Mouse (Mus musculus): ENCODE measurements around the gene Rin3. TPM values are rescaled to one million over a fixed set of nuclear protein-coding genes. Genes with fewer than 3 reads are reported as not detected.

Rin3 gene
- total and polyA plus RNA-seq, 2 experiments from 2014 or later: 1.9 to 3.3 TPM

DNA sequence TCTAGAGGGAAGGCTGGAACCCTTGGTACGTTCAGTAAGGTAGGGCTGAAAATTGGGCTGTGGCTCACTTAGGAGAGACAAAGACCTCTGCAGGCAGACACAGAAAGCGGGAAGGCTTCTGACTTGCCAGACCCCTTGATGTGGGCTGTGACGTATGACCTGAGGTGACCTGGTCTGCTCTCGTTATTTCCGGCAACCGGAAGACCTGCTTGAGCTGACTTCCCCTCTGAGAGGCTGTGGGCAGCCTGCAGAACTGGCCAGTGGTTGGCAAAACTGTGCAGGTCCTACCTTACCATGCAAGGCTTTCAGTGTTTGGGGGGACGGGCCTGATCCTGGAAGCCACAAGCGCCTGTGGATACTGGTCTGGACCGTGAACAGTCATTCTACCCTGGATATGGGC, 19.5 kb downstream of the Rin3 start:
- Histone ChIP-seq H3K4me1 (ENCODE audit: insufficient read depth) (peaks cover 9% of the 10 kb centered on the region; the same call in 1 of the 2 replicates), H3K36me3 (ENCODE audit: insufficient read depth) (no peaks in the 10 kb centered on the region), H3K27me3 (ENCODE audit: insufficient read depth, low read length) (no peaks in the 10 kb centered on the region), H3K4me3 (ENCODE audit: low read depth, low read length) (no peak overlapping the region), H3K4me2 (ENCODE audit: low read depth) (no peak overlapping the region), H3K27ac (ENCODE audit: low read depth, low read length) (no peak overlapping the region), H3K9ac (no peak overlapping the region), H3K9me3 (ENCODE audit: low read length) (no peaks in the 10 kb centered on the region)
- ATAC-seq (no peak), DNase-seq (no peak)
- no peak for TF ChIP-seq CTCF (IDR thresholded peaks at IDR 0.05; ENCODE audit: low read depth)
- 86% methylated on average over 9 of the region's 9 CpGs for WGBS

DNA sequence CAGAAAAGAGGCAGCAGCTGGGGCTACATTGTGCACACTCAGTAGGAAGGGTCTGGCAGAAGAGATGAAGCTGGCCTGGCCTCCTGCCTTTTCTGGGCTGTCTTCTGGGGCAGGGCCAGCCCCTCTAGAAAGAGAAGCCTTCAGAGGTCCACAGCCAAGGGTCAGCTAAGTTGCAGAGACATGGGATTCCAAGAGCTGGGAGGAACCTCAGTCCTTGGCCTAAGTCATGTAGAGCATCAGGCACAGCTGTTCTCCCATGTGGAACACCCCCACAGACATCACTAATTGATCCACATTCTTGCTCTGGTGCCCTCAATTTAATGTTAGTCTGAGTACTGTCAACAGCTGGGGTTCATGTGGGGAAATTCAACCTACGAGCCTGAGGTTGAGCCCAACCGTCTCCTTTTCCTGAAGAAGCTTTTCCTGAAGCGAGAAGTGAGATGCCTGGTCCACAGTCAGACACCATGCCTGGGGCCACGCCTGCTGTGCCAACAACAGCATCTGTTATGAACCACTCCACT, 20.0 kb downstream of the Rin3 start:
- no peak overlapping the region for H3K27ac ChIP-seq (ENCODE audit: low read depth, low read length)
- no peaks in the 10 kb centered on the region for H3K9me3 ChIP-seq (ENCODE audit: low read length)
- H3K36me3 ChIP-seq (ENCODE audit: insufficient read depth): no peaks in the 10 kb centered on the region
- peaks cover 9% of the 10 kb centered on the region; the same call in 1 of the 2 replicates for H3K4me1 ChIP-seq (ENCODE audit: insufficient read depth)
- H3K9ac ChIP-seq: no peak overlapping the region
- TF ChIP-seq CTCF (IDR thresholded peaks at IDR 0.05; ENCODE audit: low read depth): no peak
- H3K4me3 ChIP-seq (ENCODE audit: low read depth, low read length): no peak overlapping the region
- no peak overlapping the region for H3K4me2 ChIP-seq (ENCODE audit: low read depth)
- no peak for ATAC-seq
- no peaks in the 10 kb centered on the region for H3K27me3 ChIP-seq (ENCODE audit: insufficient read depth, low read length)
- WGBS: 80% methylated on average over 4 of the region's 4 CpGs
- DNase-seq: no peak

DNA sequence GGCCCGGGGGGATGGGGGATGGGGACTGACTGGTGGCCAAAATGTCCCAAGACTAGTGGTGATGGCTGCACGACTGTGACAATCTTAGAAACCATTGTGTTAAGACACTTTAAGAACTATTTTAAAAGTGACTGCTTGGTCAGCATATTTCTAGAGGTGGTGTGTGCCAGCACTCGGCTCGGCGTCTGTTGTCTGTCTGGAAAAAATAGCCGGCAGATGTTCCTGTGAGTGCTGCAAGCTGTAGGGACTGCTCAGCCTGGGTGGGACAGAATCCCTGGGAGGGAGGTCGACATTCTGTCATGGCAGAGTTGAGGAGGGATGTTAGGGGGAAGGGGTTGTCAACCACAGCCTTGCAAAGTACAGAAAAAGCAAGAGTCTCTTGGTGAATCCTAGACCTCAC, 21.0 kb downstream of the Rin3 start:
- Histone ChIP-seq H3K27ac (ENCODE audit: low read depth, low read length) (no peak overlapping the region), H3K9me3 (ENCODE audit: low read length) (no peaks in the 10 kb centered on the region), H3K4me3 (ENCODE audit: low read depth, low read length) (no peak overlapping the region), H3K36me3 (ENCODE audit: insufficient read depth) (no peaks in the 10 kb centered on the region), H3K27me3 (ENCODE audit: insufficient read depth, low read length) (no peaks in the 10 kb centered on the region), H3K4me2 (ENCODE audit: low read depth) (no peak overlapping the region), H3K4me1 (ENCODE audit: insufficient read depth) (peaks cover 9% of the 10 kb centered on the region; the same call in 1 of the 2 replicates), H3K9ac (no peak overlapping the region)
- ATAC-seq (peak; percentile 40), DNase-seq (no peak)
- 36% methylated on average over 7 of the region's 7 CpGs for WGBS
- no peak for TF ChIP-seq CTCF (IDR thresholded peaks at IDR 0.05; ENCODE audit: low read depth)

DNA sequence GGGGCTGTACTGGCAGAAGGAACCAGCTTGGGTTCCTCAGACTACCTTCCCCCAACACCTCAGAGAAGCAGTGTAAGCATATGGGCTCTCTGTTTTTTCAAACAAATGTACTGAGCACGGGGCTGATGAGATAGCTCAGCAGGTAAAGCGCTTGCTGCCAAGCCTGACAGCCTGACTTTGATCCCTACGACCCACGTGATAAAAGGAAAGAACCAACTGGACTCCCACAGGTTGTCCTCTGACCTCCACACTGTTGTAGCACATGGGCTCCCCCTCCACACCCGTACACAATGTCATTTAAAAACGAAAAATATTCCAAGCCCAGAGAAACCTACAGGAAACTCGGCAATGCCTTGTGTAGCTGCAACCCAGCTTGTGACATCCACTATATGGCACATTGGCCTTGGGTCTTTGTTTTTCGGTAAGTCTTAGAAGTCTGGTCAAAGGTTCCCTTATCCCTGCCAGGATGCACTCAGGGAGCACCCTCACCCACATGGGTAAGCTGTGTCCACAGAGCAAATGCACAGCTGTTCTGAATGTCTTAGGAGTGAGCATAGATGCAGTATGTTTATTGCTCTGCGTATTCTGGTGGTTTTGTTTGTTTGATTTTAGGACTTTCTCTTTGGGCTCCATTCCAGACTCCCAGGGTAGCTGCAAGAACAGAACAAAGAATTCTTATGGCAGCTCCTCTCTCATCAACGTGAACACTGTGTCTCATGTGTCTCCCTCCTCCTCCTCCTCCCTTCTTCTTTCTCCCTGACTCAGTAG, 22.4 kb downstream of the Rin3 start:
- 60% methylated on average over 10 of the region's 10 CpGs for whole genome bisulfite sequencing

DNA sequence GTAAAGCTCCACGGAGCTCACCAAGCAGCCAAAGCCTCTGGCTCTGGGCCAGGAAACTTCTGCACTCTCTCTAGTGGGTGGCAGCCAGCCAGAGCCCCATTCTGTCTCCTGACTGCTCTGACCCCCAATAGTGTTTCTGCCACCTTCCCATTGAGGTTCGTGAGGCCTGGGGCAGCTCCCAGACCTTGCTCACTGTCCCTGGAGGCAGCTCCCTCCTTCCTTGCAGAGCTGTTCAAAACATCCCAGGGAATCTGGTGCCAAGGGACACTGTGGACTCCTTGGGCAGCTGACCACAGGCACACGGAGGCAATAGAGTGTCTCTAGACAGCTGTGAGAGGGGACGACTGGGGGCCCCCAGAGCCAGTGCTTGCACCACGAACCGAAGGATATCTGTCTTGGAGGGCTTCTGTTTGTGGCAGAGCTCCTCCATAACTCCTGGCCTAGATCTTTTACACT, 25.2 kb downstream of the Rin3 start:
- no peak for TF ChIP-seq CTCF (IDR thresholded peaks at IDR 0.05; ENCODE audit: low read depth)
- no peaks in the 10 kb centered on the region for H3K27me3 ChIP-seq (ENCODE audit: insufficient read depth, low read length)
- H3K4me3 ChIP-seq (ENCODE audit: low read depth, low read length): no peak overlapping the region
- WGBS: 42% methylated on average over 6 of the region's 6 CpGs
- H3K4me1 ChIP-seq (ENCODE audit: insufficient read depth): peaks cover 9% of the 10 kb centered on the region; the same call in 1 of the 2 replicates
- no peaks in the 10 kb centered on the region for H3K9me3 ChIP-seq (ENCODE audit: low read length)
- peak; percentile 58 for DNase-seq
- H3K4me2 ChIP-seq (ENCODE audit: low read depth): no peak overlapping the region
- no peak overlapping the region for H3K9ac ChIP-seq
- no peaks in the 10 kb centered on the region for H3K36me3 ChIP-seq (ENCODE audit: insufficient read depth)
- 0 out of 2 replicates have a peak overlapping the region, but pooled peaks have one; percentile 2 for H3K27ac ChIP-seq (ENCODE audit: low read depth, low read length)
- ATAC-seq: no peak; the same call in 1 of the 2 replicates

More for the DNA sequence above, 22.4 kb downstream of the Rin3 start:
- ATAC-seq (no peak), DNase-seq (no peak)
- Histone ChIP-seq H3K27me3 (ENCODE audit: insufficient read depth, low read length) (no peaks in the 10 kb centered on the region), H3K4me1 (ENCODE audit: insufficient read depth) (peaks cover 9% of the 10 kb centered on the region; the same call in 1 of the 2 replicates), H3K4me3 (ENCODE audit: low read depth, low read length) (no peak overlapping the region), H3K36me3 (ENCODE audit: insufficient read depth) (no peaks in the 10 kb centered on the region), H3K4me2 (ENCODE audit: low read depth) (no peak overlapping the region), H3K9me3 (ENCODE audit: low read length) (no peaks in the 10 kb centered on the region), H3K9ac (no peak overlapping the region), H3K27ac (ENCODE audit: low read depth, low read length) (peak overlapping the region; percentile 42; the same call in 1 of the 2 replicates)
- no peak for TF ChIP-seq CTCF (IDR thresholded peaks at IDR 0.05; ENCODE audit: low read depth)

DNA sequence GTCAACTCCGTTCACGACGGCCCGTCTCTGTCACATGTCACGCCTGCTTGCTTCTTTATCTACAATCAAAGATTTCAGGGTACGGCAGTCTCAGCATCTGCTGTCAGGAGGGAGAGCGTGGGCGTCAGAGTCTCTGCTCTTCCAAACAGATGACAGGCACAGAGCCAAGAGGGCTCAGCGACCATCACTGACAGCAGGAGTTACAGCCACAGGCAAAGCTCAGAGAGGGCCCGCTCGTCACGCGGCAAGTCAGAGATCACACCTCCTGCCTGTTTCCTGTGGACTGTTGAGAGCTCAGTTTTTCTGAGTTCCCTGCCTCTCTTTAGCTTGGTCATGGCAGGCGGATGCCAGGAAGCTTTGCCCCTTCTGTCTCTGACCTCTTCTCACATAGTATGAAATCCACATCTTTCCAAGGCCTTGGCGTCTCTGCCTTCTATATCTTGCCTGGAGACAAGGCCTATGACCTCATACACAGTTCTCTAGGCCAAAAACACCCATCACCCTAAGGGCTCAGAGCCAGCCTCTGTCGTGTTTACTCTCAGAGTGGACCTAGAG, 25.7 kb downstream of the Rin3 start:
- peak; percentile 64 for DNase-seq
- no peaks in the 10 kb centered on the region for H3K27me3 ChIP-seq (ENCODE audit: insufficient read depth, low read length)
- no peak for TF ChIP-seq CTCF (IDR thresholded peaks at IDR 0.05; ENCODE audit: low read depth)
- peaks cover 8% of the 10 kb centered on the region; the same call in 1 of the 2 replicates for H3K4me1 ChIP-seq (ENCODE audit: insufficient read depth)
- ATAC-seq: peak; percentile 71
- 30% methylated on average over 16 of the region's 16 CpGs for WGBS
- no peak overlapping the region for H3K4me2 ChIP-seq (ENCODE audit: low read depth)
- no peak overlapping the region for H3K4me3 ChIP-seq (ENCODE audit: low read depth, low read length)
- no peaks in the 10 kb centered on the region for H3K36me3 ChIP-seq (ENCODE audit: insufficient read depth)
- H3K27ac ChIP-seq (ENCODE audit: low read depth, low read length): 0 out of 2 replicates have a peak overlapping the region, but pooled peaks have one; percentile 2
- no peaks in the 10 kb centered on the region for H3K9me3 ChIP-seq (ENCODE audit: low read length)
- H3K9ac ChIP-seq: no peak overlapping the region

Data from forebrain, postnatal 0 days (tissue).